Mouse (Mus musculus): ENCODE results near the gene Fam83g. TPM values are rescaled to one million over a fixed set of nuclear protein-coding genes. Genes with fewer than 3 reads are reported as not detected.

Fam83g gene
- total and polyA plus RNA-seq, 3 experiments, result 0.05 TPM; not detected in 2

DNA sequence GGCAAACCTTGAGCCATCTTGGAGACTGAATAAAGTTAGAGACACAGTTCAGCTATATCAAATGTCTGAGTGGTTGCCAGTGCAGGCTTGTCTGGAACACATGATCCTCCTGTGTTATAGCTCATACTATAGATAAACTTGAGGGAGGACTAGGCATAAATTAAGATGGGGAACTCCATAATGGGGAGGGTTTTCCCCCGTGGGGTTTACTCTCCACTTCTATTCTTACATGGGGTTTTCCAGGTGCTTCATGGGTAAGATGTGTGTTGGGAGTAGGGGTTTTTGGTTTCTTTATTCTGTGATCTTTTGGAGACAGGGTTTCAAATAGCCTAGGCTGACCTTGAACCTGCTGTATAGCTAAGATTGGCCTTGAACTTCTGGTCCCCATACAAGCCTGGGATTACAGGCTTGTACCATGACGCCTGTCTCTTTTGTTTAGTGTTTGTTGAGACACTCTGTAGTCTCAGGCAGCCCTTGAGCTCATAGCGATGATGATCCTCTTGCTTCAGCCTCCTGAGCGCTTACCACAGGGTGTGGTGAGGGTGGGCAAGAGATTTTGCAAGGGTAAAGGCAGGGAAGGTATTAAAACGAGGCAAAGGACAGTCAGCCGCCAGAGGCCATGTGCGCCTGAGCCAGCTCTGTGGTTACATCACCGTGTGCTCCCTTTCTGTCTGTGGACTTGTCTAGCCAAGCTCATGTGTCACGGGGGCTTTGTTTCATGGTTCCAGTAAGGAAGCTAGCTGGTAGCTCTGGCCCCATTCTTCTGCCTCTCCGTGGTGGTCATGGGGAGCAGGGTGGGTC is 36.6 kb upstream of the Fam83g start:
- Histone ChIP-seq H3K27me3 (ENCODE audit: insufficient read depth, low read length) (peaks cover 30% of the 10 kb centered on the region), H3K9me3 (replicated peaks) (no peaks in the 10 kb centered on the region), H3K36me3 (replicated peaks) (no peaks in the 10 kb centered on the region), H3K4me3 (ENCODE audit: low read depth, low read length) (no peak overlapping the region), H3K4me1 (ENCODE audit: insufficient read depth, low read depth, low read length) (peaks cover 3% of the 10 kb centered on the region; the same call in 1 of the 2 replicates)
- no peak for TF ChIP-seq TAL1 (conservative IDR thresholded peaks at IDR 0.05; ENCODE audit: low read depth, low read length)
- TF ChIP-seq GATA1 (IDR thresholded peaks at IDR 0.05; ENCODE audit: borderline replicate concordance, low read length), result no peak
- TF ChIP-seq CTCF (IDR thresholded peaks at IDR 0.05; ENCODE audit: low read depth, low read length), result no peak
- no peak for TF ChIP-seq POLR2AphosphoS5 (IDR thresholded peaks at IDR 0.05; ENCODE audit: insufficient replicate concordance, low read depth, low read length)
- TF ChIP-seq GATA2 (IDR thresholded peaks at IDR 0.05; ENCODE audit: borderline replicate concordance, low read depth, low read length), result no peak
- DNase-seq (ENCODE audit: low spot score), result no peak
- no peak for ATAC-seq (ENCODE audit: extremely low read depth, insufficient number of reproducible peaks, low FRiP score, poor library complexity, severe bottlenecking)

DNA sequence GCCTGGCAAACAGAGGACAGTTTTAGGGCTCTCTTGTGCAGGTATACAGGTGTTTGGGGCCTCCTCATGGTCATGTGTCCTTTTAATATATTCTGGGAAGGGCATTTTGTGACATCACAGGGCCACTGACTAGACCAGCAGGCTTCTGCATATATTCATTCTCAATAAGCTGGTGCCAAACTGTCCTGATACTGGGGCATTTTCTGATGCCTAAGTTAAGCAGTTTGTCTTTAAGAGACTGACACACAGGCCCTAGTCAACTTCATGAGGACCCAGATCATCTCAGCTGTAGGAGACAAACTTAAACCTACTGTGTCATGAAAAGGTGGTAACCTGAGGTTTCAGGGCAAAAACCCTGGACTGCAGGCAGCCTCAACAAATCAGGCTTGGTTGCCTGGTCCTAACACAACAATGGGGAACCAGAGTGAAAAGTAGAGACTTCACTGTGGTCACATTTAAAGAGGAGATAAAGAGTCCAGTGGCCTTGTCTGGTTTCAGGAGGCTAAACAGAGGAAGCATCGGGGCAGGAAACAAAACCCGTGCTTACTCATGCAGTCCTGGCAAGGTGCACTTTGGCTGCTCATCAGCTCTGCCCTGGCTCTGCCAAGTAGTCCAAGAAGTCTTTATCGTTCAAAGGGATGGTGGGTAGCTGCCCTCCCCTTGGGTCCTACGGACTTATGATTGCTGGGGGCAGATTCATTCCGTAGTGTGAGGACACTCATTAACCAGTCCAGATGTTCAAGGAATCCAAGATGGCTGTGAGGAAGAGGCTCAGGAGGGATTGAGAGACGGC is 35.7 kb upstream of the Fam83g start:
- no peaks in the 10 kb centered on the region for H3K36me3 ChIP-seq (replicated peaks)
- DNase-seq (ENCODE audit: low spot score), result no peak
- H3K9me3 ChIP-seq (replicated peaks), result no peaks in the 10 kb centered on the region
- H3K4me3 ChIP-seq (ENCODE audit: low read depth, low read length), result no peak overlapping the region
- no peak for TF ChIP-seq TAL1 (conservative IDR thresholded peaks at IDR 0.05; ENCODE audit: low read depth, low read length)
- TF ChIP-seq GATA1 (IDR thresholded peaks at IDR 0.05; ENCODE audit: borderline replicate concordance, low read length), result no peak
- TF ChIP-seq POLR2AphosphoS5 (IDR thresholded peaks at IDR 0.05; ENCODE audit: insufficient replicate concordance, low read depth, low read length), result no peak
- TF ChIP-seq CTCF (IDR thresholded peaks at IDR 0.05; ENCODE audit: low read depth, low read length), result no peak
- TF ChIP-seq GATA2 (IDR thresholded peaks at IDR 0.05; ENCODE audit: borderline replicate concordance, low read depth, low read length), result no peak
- ATAC-seq (ENCODE audit: extremely low read depth, insufficient number of reproducible peaks, low FRiP score, poor library complexity, severe bottlenecking), result no peak
- H3K4me1 ChIP-seq (ENCODE audit: insufficient read depth, low read depth, low read length), result peaks cover 9% of the 10 kb centered on the region
- peaks cover 24% of the 10 kb centered on the region for H3K27me3 ChIP-seq (ENCODE audit: insufficient read depth, low read length)

DNA sequence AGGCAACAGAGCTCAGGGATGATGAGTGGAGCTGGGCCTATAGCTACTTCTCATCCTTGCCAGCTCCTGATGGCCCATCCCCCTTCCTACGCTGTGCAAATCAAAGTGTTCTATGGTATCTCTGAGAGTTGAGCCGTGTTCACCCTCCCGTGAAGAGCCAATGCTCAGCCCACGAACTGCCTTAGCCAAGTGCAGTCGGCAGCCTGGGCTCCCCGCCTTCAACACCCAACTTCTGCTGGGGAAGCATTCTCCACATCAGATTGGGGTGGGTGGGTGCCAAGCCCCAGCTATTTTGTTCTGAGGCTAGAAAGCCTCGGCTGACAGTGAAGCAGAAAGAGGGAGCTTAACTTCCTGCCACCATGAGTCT is 35.2 kb upstream of the Fam83g start:
- no peaks in the 10 kb centered on the region for H3K36me3 ChIP-seq (replicated peaks)
- peaks cover 26% of the 10 kb centered on the region for H3K27me3 ChIP-seq (ENCODE audit: insufficient read depth, low read length)
- H3K9me3 ChIP-seq (replicated peaks), result no peaks in the 10 kb centered on the region
- DNase-seq (ENCODE audit: low spot score) (no peak), ATAC-seq (ENCODE audit: extremely low read depth, insufficient number of reproducible peaks, low FRiP score, poor library complexity, severe bottlenecking) (no peak)
- TF ChIP-seq POLR2AphosphoS5 (IDR thresholded peaks at IDR 0.05; ENCODE audit: insufficient replicate concordance, low read depth, low read length) (no peak), CTCF (IDR thresholded peaks at IDR 0.05; ENCODE audit: low read depth, low read length) (no peak), TAL1 (conservative IDR thresholded peaks at IDR 0.05; ENCODE audit: low read depth, low read length) (no peak), GATA1 (IDR thresholded peaks at IDR 0.05; ENCODE audit: borderline replicate concordance, low read length) (no peak), GATA2 (IDR thresholded peaks at IDR 0.05; ENCODE audit: borderline replicate concordance, low read depth, low read length) (no peak)
- peaks cover 9% of the 10 kb centered on the region for H3K4me1 ChIP-seq (ENCODE audit: insufficient read depth, low read depth, low read length)
- H3K4me3 ChIP-seq (ENCODE audit: low read depth, low read length), result no peak overlapping the region

- H3K36me3 ChIP-seq (replicated peaks), result no peaks in the 10 kb centered on the region
- H3K4me1 ChIP-seq (ENCODE audit: insufficient read depth, low read depth, low read length), result peaks cover 9% of the 10 kb centered on the region
- no peak overlapping the region for H3K4me3 ChIP-seq (ENCODE audit: low read depth, low read length)
- no peaks in the 10 kb centered on the region for H3K9me3 ChIP-seq (replicated peaks)
- TF ChIP-seq POLR2AphosphoS5 (IDR thresholded peaks at IDR 0.05; ENCODE audit: insufficient replicate concordance, low read depth, low read length), result no peak
- TF ChIP-seq TAL1 (conservative IDR thresholded peaks at IDR 0.05; ENCODE audit: low read depth, low read length), result no peak
- TF ChIP-seq GATA2 (IDR thresholded peaks at IDR 0.05; ENCODE audit: borderline replicate concordance, low read depth, low read length), result no peak
- no peak for TF ChIP-seq GATA1 (IDR thresholded peaks at IDR 0.05; ENCODE audit: borderline replicate concordance, low read length)
- no peak for TF ChIP-seq CTCF (IDR thresholded peaks at IDR 0.05; ENCODE audit: low read depth, low read length)
- H3K27me3 ChIP-seq (ENCODE audit: insufficient read depth, low read length), result peaks cover 25% of the 10 kb centered on the region
- no peak for ATAC-seq (ENCODE audit: extremely low read depth, insufficient number of reproducible peaks, low FRiP score, poor library complexity, severe bottlenecking)
- DNase-seq (ENCODE audit: low spot score), result no peak
Measured at GRCm38 (mm10) chr11:61649163-61649580, 34.7 kb upstream of the Fam83g start.

- H3K4me1 ChIP-seq (ENCODE audit: insufficient read depth, low read depth, low read length), result peaks cover 10% of the 10 kb centered on the region
- H3K27me3 ChIP-seq (ENCODE audit: insufficient read depth, low read length), result peaks cover 24% of the 10 kb centered on the region
- no peaks in the 10 kb centered on the region for H3K36me3 ChIP-seq (replicated peaks)
- ATAC-seq (ENCODE audit: extremely low read depth, insufficient number of reproducible peaks, low FRiP score, poor library complexity, severe bottlenecking) (no peak), DNase-seq (ENCODE audit: low spot score) (no peak)
- no peaks in the 10 kb centered on the region for H3K9me3 ChIP-seq (replicated peaks)
- no peak for TF ChIP-seq CTCF (IDR thresholded peaks at IDR 0.05; ENCODE audit: low read depth, low read length)
- no peak for TF ChIP-seq GATA2 (IDR thresholded peaks at IDR 0.05; ENCODE audit: borderline replicate concordance, low read depth, low read length)
- TF ChIP-seq GATA1 (IDR thresholded peaks at IDR 0.05; ENCODE audit: borderline replicate concordance, low read length), result no peak
- no peak for TF ChIP-seq TAL1 (conservative IDR thresholded peaks at IDR 0.05; ENCODE audit: low read depth, low read length)
- no peak for TF ChIP-seq POLR2AphosphoS5 (IDR thresholded peaks at IDR 0.05; ENCODE audit: insufficient replicate concordance, low read depth, low read length)
- no peak overlapping the region for H3K4me3 ChIP-seq (ENCODE audit: low read depth, low read length)
Measured at GRCm38 (mm10) chr11:61649626-61650025, 34.3 kb upstream of the Fam83g start.
